Mouse (Mus musculus): ENCODE data around the gene Shank2. TPM values are rescaled to one million over a fixed set of nuclear protein-coding genes. Genes with fewer than 3 reads are reported as not detected.

Gene Shank2
- total RNA-seq, 2 experiments from 2014 or later, result 0.08 to 0.14 TPM

- intact Hi-C loops (cut with DNase I), result no loop called here
- Histone ChIP-seq H3K4me3 (no peak overlapping the region), H3K27ac (no peak overlapping the region)
- DNase-seq, result no peak
- no peak for TF ChIP-seq CTCF (IDR thresholded peaks at IDR 0.05)
Observed at GRCm38 (mm10) chr7:144324861-144325260, 323.1 kb downstream of the Shank2 start.

GRCm38 (mm10) chr7:144325603-144326002 lies 323.9 kb downstream of the Shank2 start:
- intact Hi-C loops (cut with DNase I), result no loop called here
- no peak for DNase-seq
- Histone ChIP-seq H3K27ac (no peak overlapping the region), H3K4me3 (no peak overlapping the region)
- TF ChIP-seq CTCF (IDR thresholded peaks at IDR 0.05), result no peak

GRCm38 (mm10) chr7:144329403-144329890 lies 327.7 kb downstream of the Shank2 start:
- intact Hi-C loops (cut with DNase I), result no loop called here
- Histone ChIP-seq H3K4me3 (no peak overlapping the region), H3K27ac (no peak overlapping the region)
- no peak for DNase-seq
- no peak for TF ChIP-seq CTCF (IDR thresholded peaks at IDR 0.05)

GRCm38 (mm10) chr7:144336626-144337025 lies 334.9 kb downstream of the Shank2 start:
- intact Hi-C loops (cut with DNase I), result no loop called here
- H3K4me3 ChIP-seq, result no peak overlapping the region
- no peak overlapping the region for H3K27ac ChIP-seq
- TF ChIP-seq CTCF (IDR thresholded peaks at IDR 0.05), result no peak
- no peak for DNase-seq

GRCm38 (mm10) chr7:144338694-144339093 lies 337.0 kb downstream of the Shank2 start:
- H3K27ac ChIP-seq, result no peak overlapping the region
- no peak overlapping the region for H3K4me3 ChIP-seq
- DNase-seq, result no peak
- intact Hi-C loops (cut with DNase I), result no loop called here
- no peak for TF ChIP-seq CTCF (IDR thresholded peaks at IDR 0.05)

GRCm38 (mm10) chr7:144340376-144340775 lies 338.6 kb downstream of the Shank2 start:
- DNase-seq, result no peak
- TF ChIP-seq CTCF (IDR thresholded peaks at IDR 0.05), result no peak
- intact Hi-C loops (cut with DNase I), result no loop called here
- Histone ChIP-seq H3K4me3 (no peak overlapping the region), H3K27ac (no peak overlapping the region)

GRCm38 (mm10) chr7:144366133-144366532 lies 364.4 kb downstream of the Shank2 start:
- intact Hi-C loops (cut with DNase I), result no loop called here
- DNase-seq, result no peak
- Histone ChIP-seq H3K4me3 (no peak overlapping the region), H3K27ac (no peak overlapping the region)
- no peak for TF ChIP-seq CTCF (IDR thresholded peaks at IDR 0.05)

- no peak for TF ChIP-seq CTCF (IDR thresholded peaks at IDR 0.05)
- no peak overlapping the region for H3K27ac ChIP-seq
- no peak for DNase-seq
- intact Hi-C loops (cut with DNase I), result no loop called here
- H3K4me3 ChIP-seq, result no peak overlapping the region
Observed at GRCm38 (mm10) chr7:144373059-144373458, 371.3 kb downstream of the Shank2 start.

GRCm38 (mm10) chr7:144375483-144375882 lies 373.8 kb downstream of the Shank2 start:
- intact Hi-C loops (cut with DNase I), result no loop called here
- no peak overlapping the region for H3K4me3 ChIP-seq
- no peak for TF ChIP-seq CTCF (IDR thresholded peaks at IDR 0.05)
- H3K27ac ChIP-seq, result no peak overlapping the region
- DNase-seq, result no peak

- H3K4me3 ChIP-seq, result no peak overlapping the region
- TF ChIP-seq CTCF (IDR thresholded peaks at IDR 0.05), result no peak
- no peak overlapping the region for H3K27ac ChIP-seq
- no peak for DNase-seq
- intact Hi-C loops (cut with DNase I), result no loop called here
Observed at GRCm38 (mm10) chr7:144378254-144378653, 376.5 kb downstream of the Shank2 start.

- intact Hi-C loops (cut with DNase I), result no loop called here
- no peak for TF ChIP-seq CTCF (IDR thresholded peaks at IDR 0.05)
Observed at GRCm38 (mm10) chr7:144379243-144379884, 377.6 kb downstream of the Shank2 start.

GRCm38 (mm10) chr7:144381588-144381987 lies 379.9 kb downstream of the Shank2 start:
- Histone ChIP-seq H3K27ac (no peak overlapping the region), H3K4me3 (no peak overlapping the region)
- TF ChIP-seq CTCF (IDR thresholded peaks at IDR 0.05), result no peak
- intact Hi-C loops (cut with DNase I), result no loop called here
- DNase-seq, result no peak

More at GRCm38 (mm10) chr7:144379243-144379884, 377.6 kb downstream of the Shank2 start:
- no peak overlapping the region for H3K27ac ChIP-seq
- no peak overlapping the region for H3K4me3 ChIP-seq
- no peak for DNase-seq

- H3K27ac ChIP-seq, result no peak overlapping the region
- no peak for DNase-seq
- intact Hi-C loops (cut with DNase I), result no loop called here
- H3K4me3 ChIP-seq, result no peak overlapping the region
- TF ChIP-seq CTCF (IDR thresholded peaks at IDR 0.05), result no peak
Observed at GRCm38 (mm10) chr7:144387537-144387936, 385.8 kb downstream of the Shank2 start.

GRCm38 (mm10) chr7:144389704-144390103 lies 388.0 kb downstream of the Shank2 start:
- Histone ChIP-seq H3K4me3 (no peak overlapping the region), H3K27ac (no peak overlapping the region)
- no peak for TF ChIP-seq CTCF (IDR thresholded peaks at IDR 0.05)
- no peak for DNase-seq
- intact Hi-C loops (cut with DNase I), result no loop called here
